Mouse (Mus musculus) fibroblast of lung, adult 2 months (primary cell): ENCODE data around the gene P2ry10.
"Not testable (repeated sequence)": the region's sequence is repeated elsewhere in the genome, so short reads cannot be mapped to it uniquely, and the experiment has no call there.

Experiments
- DNase-seq: peaks from one replicate; pipeline ENCODE4 v3.0.0-alpha.2; 2011; ENCODE audit warnings: low read depth

The P2ry10 gene

GRCm38 (mm10) chrX:107088177-107088576 lies at the start of gene P2ry10:
Gene P2ry10 (plus strand): TSS chrX:107088492.
- DNase-seq, result no peak

GRCm38 (mm10) chrX:107039146-107039545 lies 49.1 kb upstream of the P2ry10 start:
- no peak for DNase-seq

- no peak for DNase-seq
These were observed 48.7 kb upstream of the P2ry10 start for GRCm38 (mm10) chrX:107039635-107040034.

GRCm38 (mm10) chrX:107042367-107042766 lies 45.9 kb upstream of the P2ry10 start:
- DNase-seq, result no peak

GRCm38 (mm10) chrX:107083407-107083806 lies 4.9 kb upstream of the P2ry10 start:
- not testable (repeated sequence) for DNase-seq

GRCm38 (mm10) chrX:107084320-107084719 lies 4.0 kb upstream of the P2ry10 start:
- no peak for DNase-seq

- DNase-seq, result no peak
These were observed 839 bp downstream of the P2ry10 start for GRCm38 (mm10) chrX:107089131-107089530.

- DNase-seq, result no peak
These were observed 1.6 kb downstream of the P2ry10 start for GRCm38 (mm10) chrX:107089930-107090329.

GRCm38 (mm10) chrX:107095633-107096032 lies 7.3 kb downstream of the P2ry10 start:
- DNase-seq, result no peak

- no peak for DNase-seq
These were observed 28.0 kb downstream of the P2ry10 start for GRCm38 (mm10) chrX:107116333-107116732.

- DNase-seq, result no peak
These were observed 28.7 kb downstream of the P2ry10 start for GRCm38 (mm10) chrX:107116987-107117386.

- DNase-seq, result no peak
These were observed 54.9 kb downstream of the P2ry10 start for GRCm38 (mm10) chrX:107143184-107143583.

- no peak for DNase-seq
These were observed 55.6 kb downstream of the P2ry10 start for GRCm38 (mm10) chrX:107143930-107144329.

GRCm38 (mm10) chrX:107148681-107149080 lies 60.4 kb downstream of the P2ry10 start, which contains the start of gene P2ry10b:
Gene P2ry10b (plus strand): TSS chrX:107148927.
- no peak for DNase-seq

GRCm38 (mm10) chrX:107149391-107149993 lies 61.2 kb downstream of the P2ry10 start:
- DNase-seq, result no peak

- DNase-seq, result no peak
These were observed 61.7 kb downstream of the P2ry10 start for GRCm38 (mm10) chrX:107150027-107150426.

GRCm38 (mm10) chrX:107150752-107151515 lies 62.6 kb downstream of the P2ry10 start:
- DNase-seq, result peak; percentile 45
